Mouse (Mus musculus) adrenal gland, postnatal 14 days (tissue): ENCODE measurements around the gene Gm3476. TPM values are rescaled to one million over a fixed set of nuclear protein-coding genes. Genes with fewer than 3 reads are reported as not detected.
"Not testable (repeated sequence)": the region's sequence is repeated elsewhere in the genome, so short reads cannot be mapped to it uniquely, and the experiment has no call there.

Source experiments
- DNase-seq: peaks from one replicate; pipeline ENCODE4 v3.0.0; 2021; ENCODE audit warnings: mixed read lengths
- long read RNA-seq, 2 experiments: library from polyadenylated mRNA; stranded (forward); transcript quantifications; one replicate each; pipeline ENCODE4 v2.0.0; 2021
- total RNA-seq: library from RNA; stranded (reverse); gene quantifications from 2 replicates; pipeline ENCODE4 v1.2.3, GENCODE M21; 2021

The Gm3476 gene
- total RNA-seq = not detected in 2 replicates
- long read RNA-seq, experiment 1 = 0 reads
- long read RNA-seq, experiment 2 = 0 reads

DNA sequence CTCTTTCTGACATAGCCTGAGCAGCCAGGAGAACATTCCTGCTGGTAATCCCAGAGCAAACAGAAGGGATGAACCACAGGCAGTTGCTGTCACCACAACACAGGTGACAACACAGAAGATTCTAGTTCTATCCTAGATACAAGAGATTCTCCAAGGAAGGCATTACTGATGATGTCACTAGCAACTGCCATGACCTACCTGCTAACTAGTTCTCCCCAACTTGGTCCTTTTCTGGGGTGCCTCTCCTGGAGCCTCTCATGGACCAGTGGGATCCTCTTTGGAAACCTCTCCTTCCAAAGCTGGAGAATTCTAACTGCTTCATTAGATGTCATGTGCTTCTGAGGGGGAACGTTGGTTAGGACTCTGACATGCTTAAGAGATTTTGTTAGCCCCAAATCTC is at the start of gene Gm3476:
Gene Gm3476 (minus strand): TSS at position 101 of the 400 bp plus-strand sequence.
- not testable (repeated sequence) for DNase-seq

DNA sequence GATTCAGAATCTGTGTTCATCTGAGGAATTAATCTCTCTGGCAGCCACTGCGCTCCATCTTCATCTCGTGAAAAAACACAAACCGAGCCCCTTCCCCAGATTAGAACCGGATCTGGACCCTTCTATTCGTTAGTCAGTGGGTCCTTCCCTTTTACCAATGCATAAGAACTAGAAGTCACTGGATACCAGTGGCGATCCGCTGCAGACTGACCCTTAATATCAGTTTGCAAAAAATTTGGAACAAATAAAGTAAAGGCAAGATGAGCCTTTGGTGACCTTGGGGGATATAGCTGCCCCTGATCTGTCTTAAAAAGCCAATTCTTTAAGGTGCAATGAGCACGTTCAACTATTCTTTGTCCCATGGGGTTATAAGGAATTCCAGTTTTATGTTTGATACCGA is 37.9 kb upstream of the Gm3476 start:
- not testable (repeated sequence) for DNase-seq

DNA sequence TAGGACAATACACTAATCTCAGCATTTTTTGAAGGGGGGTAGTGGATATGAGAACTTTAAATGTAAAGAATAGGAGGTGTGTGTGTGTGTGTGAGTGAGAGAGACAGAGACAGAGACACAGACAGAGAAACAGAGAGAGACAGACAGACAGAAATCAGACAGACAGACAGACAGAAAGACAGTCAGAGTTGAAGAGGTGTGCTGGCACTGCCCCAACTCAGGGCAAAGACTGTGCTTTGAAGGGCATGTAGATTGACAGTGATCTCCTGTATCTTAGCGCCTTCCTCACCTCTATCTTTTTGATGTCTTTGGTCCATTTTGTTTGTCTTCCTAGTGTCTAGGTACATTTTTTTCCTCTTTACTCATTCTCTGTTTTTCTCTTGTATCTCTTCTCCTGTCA is 35.5 kb upstream of the Gm3476 start:
- DNase-seq = not testable (repeated sequence)

DNA sequence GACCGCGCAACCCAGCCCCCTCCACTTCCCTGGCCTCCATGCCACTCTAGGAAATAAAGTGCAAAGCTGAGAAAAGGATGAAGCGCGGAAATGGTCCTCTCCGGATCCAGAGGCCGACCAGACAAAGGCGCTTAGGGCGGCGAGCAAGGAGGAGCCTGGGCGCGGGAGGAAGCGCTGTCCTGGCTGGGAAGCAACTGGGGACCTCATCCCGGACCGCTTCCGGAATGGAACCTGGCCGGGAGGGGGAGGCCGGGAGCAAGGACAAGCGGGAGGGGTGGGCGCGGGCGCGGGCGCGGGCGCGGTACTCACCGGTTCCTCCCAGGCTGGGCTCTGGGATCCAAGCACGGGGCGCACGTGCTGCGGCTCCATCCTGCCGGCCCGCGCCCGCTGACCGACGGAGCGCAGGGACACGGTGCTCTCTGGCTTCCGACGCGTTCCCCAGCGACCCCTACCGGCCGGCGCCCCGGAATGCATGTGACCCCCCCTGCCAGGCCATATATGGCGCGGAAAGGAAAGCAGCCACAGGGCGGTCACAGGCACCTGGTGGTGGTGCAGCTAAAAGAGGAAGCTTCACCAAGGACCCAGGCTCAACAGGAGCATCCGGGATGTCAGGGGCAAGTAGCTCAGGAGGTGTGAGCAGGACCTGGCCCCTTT is 17.2 kb downstream of the Gm3476 start, which contains the start of gene Gm3468:
Gene Gm3468 (minus strand): TSS at position 394 of the 654 bp plus-strand sequence.
- peak; percentile 45 for DNase-seq

DNA sequence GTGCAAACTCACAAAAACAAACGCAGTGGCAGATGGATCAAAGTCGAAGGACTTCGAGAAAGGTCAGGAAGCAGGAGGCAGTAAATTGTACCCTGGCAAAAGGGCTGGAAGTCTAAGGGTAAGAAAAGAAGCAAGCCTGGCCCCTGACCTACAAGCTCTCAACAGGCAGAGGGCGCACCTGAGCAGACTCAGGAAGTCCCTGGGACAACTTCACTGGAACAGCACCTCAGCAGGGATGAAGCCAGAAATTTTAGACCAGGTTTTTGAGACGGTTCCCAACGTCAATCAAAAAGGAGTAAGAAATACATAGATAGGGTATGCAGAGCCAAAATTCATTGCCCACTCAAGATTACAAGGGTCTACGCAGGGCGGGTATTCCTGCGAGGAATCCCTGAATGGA is 18.1 kb downstream of the Gm3476 start:
- not testable (repeated sequence) for DNase-seq

DNA sequence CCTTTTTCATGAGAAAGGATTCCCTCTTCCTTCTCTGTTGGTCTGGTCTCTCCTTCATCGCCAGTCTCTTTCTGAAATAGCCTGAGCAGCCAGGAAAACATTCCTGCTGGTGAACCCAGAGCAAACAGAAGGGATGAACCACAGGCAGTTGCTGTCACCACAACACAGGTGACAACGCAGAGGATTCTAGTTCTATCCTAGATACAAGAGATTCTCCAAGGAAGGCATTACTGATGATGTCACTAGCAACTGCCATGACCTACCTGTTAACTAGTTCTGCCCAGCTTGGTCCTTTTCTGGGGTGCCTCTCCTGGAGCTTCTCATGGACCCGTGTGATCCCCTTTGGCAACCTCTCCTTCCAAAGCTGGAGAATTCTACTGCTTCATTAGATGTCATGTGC is 31.8 kb downstream of the Gm3476 start, which contains the start of gene Gm8206:
Gene Gm8206 (minus strand): TSS at position 101 of the 400 bp plus-strand sequence.
- not testable (repeated sequence) for DNase-seq

DNA sequence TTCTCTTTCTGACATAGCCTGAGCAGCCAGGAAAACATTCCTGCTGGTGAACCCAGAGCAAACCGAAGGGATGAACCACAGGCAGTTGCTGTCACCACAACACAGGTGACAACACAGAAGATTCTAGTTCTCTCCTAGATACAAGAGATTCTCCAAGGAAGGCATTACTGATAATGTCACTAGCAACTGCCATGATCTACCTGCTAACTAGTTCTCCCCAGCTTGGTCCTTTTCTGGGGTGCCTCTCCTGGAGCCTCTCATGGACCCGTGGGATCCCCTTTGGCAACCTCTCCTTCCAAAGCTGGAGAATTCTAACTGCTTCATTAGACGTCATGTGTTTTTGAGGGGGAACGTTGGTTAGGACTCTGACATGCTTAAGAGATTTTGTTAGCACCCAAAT is 67.4 kb downstream of the Gm3476 start, which contains the start of gene Gm6337:
Gene Gm6337 (minus strand): TSS at position 101 of the 400 bp plus-strand sequence.
- not testable (repeated sequence) for DNase-seq

Other genes with a start within 250 kb of the Gm3476 start
- 1.1 and 1.2 TPM in 2 replicates for gene Gm8237, start 245.4 kb downstream of the Gm3476 start, total RNA-seq
- 0.30 and 0.59 TPM in 2 replicates for gene Gm3248, start 164.1 kb downstream of the Gm3476 start, total RNA-seq
- gene Gm3453, start 146.7 kb downstream of the Gm3476 start, total RNA-seq = not detected in 2 replicates
- not detected in 2 replicates for gene Gm6337, start 67.5 kb downstream of the Gm3476 start, total RNA-seq
- gene Gm8206, start 31.9 kb downstream of the Gm3476 start, total RNA-seq = 0.45 and 1.4 TPM in 2 replicates
- 0.22 and 0.68 TPM in 2 replicates for gene Gm3468, start 17.1 kb downstream of the Gm3476 start, total RNA-seq
- 0.30 and 0.79 TPM in 2 replicates for gene Gm21560, start 93.5 kb upstream of the Gm3476 start, total RNA-seq
- 0.59 TPM in 1 of 2 replicates, not detected in the other for gene Gm3411, start 161.4 kb upstream of the Gm3476 start, total RNA-seq
- not detected in 2 replicates for gene Gm21103, start 179.0 kb upstream of the Gm3476 start, total RNA-seq
- not detected in 2 replicates for gene Gm3618, start 217.9 kb upstream of the Gm3476 start, total RNA-seq